Mouse (Mus musculus): ENCODE results near the gene Emid1.

Emid1 gene

GRCm38 (mm10) chr11:5151680-5152337 is at the start of gene Emid1:
Gene Emid1, minus strand, starts transcription at chr11:5152257.
- DNase-seq = peak; percentile 69 to 79

DNA sequence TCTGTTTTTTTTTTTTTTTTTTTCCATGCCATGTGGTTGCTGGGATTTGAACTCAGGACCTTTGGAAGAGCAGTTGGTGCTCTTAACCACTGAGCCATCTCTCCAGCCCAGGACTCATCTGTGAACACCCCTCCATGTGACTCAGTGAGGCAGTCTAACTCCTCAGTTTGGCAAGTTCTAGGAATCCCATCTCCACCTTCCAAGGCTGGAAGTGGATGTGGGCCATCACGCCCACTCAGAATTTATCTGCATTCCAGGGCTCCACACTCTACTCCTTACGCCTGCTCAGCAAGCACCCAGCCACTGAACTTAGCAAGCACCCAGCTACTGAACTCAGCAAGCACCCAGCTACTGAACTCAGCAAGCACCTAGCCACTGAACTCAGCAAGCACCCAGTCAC is 47.8 kb upstream of the Emid1 start:
- no peak for DNase-seq

DNA sequence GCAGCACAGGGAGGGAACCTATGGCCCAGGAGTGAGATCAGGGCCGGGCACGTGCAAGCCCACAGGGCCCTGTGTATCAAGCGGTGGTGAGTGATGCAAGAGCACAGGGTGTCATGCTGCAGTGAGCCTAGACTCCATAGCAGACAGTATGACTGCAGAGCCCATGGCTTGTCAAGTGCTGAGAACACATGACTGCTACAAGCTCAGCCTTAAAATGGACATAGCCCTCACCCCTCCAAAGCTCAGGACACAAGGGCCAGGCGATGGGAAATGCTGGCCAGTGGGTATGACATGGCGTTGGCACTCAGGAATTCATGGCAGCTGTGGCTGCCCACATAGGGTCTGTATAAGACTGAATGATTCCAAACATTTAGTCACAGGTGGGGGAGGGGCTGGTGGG is 45.0 kb upstream of the Emid1 start:
- DNase-seq = no peak

- no peak for DNase-seq
These were observed 44.5 kb upstream of the Emid1 start for GRCm38 (mm10) chr11:5196583-5196982.

DNA sequence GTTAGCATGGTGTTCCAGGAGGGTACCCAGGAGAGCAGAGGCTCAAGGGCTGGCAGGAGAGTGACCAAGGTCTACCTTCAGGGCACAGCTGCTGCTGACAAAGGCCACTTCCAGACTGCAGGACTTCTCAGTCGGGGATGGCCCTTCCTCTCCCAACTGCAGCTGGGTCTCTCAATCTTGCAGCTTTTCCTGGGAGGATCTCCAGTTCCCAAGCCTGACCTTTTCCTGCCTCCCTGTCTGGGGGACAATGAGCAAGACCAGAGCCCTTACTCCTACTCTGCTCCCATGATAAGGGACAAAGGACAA is 41.5 kb upstream of the Emid1 start:
- no peak for DNase-seq

- DNase-seq = no peak
These were observed 41.0 kb upstream of the Emid1 start for GRCm38 (mm10) chr11:5192840-5193575.

- DNase-seq = no peak
These were observed 40.0 kb upstream of the Emid1 start for GRCm38 (mm10) chr11:5192084-5192516.

GRCm38 (mm10) chr11:5189239-5189933 is 37.3 kb upstream of the Emid1 start:
- no peak for DNase-seq

GRCm38 (mm10) chr11:5188170-5188569 is 36.1 kb upstream of the Emid1 start:
- no peak for DNase-seq

DNA sequence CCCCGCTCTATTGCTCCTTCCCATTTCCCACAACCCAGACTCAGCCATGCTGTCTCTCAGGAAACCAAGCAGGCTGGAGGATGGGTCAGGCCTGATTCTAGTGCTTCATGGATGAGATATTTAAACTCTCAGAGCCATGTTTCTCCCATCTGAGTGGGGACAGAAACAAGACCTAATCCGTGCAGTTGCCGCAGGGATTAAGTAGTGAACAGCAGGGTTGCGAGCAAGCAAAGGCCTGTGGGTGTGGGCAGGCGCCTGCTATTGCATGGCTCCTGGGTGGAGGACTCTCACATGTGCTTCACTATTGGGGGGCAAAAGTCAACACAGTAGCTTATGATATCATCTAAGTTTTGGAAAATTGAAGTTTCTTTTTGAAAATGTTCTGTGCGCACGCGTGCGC is 32.8 kb upstream of the Emid1 start:
- DNase-seq = no peak

DNA sequence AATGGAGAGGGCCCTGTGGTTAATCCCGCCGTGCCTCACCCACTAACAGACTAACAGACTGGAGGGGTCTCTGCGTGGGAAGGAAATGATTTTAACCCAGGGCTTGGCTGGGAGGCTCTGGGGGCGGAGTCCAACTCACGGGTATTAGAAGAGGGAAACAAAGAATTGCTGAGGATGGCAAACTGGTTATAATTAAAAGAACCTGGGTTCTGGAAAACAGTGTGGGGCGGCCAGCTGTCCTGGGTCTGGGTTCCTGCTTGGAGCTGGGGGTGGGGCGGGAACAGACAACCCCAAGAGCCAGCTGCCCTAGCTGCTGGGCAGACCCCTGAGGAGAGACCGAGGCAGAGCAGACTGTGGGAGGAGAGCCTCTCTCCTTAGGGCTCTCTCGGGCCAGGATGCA is 32.2 kb upstream of the Emid1 start:
- DNase-seq = peak; percentile 48 to 57

- DNase-seq = no peak
These were observed 30.8 kb upstream of the Emid1 start for GRCm38 (mm10) chr11:5182870-5183269.

- DNase-seq = peak; percentile 93 to 94
These were observed 29.9 kb upstream of the Emid1 start for GRCm38 (mm10) chr11:5181850-5182404.

DNA sequence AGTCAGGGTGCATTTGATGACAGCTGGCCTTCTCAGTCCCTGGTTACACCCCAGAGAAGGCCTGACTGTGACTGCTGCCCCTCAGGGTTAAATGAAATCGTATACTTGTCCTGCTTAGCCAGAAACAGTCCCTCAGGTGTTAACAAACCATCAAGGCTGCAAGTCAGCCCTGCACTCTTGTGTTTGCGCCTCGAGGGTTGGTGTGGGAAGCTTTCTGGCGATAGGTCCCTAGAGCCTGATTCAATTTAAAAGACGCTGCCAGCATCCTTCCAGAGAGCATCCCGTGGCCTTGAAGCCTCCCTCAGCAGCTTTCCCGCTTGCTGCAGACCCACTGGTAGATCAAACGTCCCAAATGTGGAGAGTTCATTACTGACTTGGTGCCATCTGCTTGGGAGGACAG is 27.3 kb upstream of the Emid1 start:
- no peak for DNase-seq

DNA sequence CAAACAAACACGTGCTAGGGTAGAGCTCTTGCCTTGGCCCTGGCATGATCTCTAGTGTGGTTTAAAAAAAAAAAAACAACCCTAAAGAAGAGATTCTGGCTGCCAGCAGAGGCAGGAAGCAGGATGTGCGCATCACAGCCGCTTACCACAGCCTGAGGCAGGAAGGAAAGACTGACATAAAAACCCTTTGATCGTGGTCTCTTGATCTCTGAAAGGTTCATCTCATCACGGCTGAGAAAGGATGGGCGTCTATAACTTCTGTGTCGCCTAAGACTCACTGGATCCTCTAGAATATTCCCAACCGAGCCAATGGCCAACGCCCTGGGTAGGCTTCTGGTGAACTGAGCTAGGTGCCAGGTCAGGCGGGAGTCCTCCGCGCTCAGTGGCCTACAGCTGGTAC is 25.1 kb upstream of the Emid1 start:
- DNase-seq = peak in 1 of 2 experiments; percentile 47

- no peak for DNase-seq
These were observed 24.6 kb upstream of the Emid1 start for GRCm38 (mm10) chr11:5176685-5177084.

- no peak for DNase-seq
These were observed 23.8 kb upstream of the Emid1 start for GRCm38 (mm10) chr11:5175866-5176265.

DNA sequence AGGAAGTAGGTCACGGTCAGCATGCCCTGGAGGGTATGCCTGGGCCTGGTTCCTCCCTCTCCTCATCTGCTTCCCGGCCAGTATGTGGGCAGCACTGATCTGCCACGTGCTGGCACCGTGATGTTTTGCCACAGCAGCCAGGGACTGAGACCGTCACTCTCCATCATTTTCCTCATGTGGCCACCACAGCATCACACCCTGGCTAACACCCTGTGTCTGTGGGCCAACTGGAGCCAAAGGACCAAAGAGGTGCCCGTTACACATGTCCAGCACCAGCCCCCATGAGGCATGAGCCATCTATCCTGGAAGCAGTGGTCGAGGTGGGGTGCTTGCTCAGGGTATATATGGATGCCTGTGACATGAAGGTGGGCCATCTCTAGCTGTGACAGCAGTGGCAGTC is 23.1 kb upstream of the Emid1 start:
- DNase-seq = no peak

DNA sequence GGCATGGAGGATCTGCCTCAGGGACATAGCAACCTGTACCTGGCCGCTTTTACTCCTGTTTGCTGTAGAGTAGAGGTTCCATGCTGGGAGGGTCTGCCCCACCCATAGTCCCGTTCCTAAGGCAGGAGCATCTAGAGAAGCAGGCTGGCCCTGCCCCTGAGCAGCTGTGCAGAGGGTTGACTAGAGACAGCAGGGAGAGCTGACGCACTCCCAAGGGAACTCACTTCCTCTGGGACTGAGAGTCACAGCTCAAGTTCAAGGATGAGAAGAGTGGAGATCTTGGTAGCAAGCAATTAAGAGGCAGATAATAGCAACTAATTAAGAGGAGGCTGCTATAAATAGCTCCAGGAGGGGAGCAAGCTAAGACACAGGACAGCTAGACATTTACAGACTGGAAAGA is 20.8 kb upstream of the Emid1 start:
- DNase-seq = no peak

- no peak for DNase-seq
These were observed 15.3 kb upstream of the Emid1 start for GRCm38 (mm10) chr11:5167311-5167710.

DNA sequence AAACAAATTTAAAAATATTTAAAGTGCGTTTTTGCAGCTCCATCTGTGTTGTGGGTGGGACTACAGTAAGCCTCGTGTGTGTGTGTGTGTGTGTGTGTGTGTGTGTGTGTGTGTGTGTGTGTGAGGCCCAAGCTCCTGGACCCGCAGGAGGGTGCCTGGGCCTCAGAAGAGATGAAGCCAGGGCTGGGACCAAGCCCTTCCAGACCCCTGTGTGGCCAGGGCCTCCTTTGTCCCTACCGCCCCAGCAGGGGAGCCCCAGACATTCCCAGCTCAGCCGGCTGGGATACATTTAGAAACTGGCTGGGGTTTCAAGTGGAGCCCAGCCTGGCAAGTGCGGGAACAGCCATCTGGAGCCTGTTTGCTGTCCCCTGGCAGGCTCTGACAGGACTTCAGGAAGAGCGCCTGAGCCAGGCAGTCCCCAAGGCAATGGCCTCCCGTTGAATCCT is 13.4 kb upstream of the Emid1 start:
- DNase-seq = peak; percentile 59 to 69

DNA sequence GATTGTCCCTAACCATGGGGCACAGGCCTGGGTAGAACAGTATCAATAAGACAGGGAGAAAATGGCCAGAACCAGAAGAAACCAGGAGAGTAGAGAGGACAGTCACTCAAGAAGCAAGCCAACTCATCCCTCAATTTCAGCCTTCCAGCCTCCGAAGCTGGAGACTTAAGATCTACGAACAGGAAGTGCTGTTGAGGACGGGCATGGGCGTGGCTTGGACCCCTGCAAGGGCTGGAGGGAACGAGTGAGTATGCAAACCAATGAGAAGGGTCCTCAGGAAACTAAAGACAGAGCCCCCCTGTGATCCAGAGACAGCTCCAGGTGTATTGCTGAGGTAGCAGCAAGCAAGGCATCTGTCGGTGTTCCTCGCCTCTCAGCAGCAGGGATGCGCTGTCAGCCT is 12.3 kb upstream of the Emid1 start:
- no peak for DNase-seq

GRCm38 (mm10) chr11:5163421-5163820 is 11.4 kb upstream of the Emid1 start:
- no peak for DNase-seq
